Mouse (Mus musculus): ENCODE measurements around the gene Scn1b.

Gene Scn1b

DNA sequence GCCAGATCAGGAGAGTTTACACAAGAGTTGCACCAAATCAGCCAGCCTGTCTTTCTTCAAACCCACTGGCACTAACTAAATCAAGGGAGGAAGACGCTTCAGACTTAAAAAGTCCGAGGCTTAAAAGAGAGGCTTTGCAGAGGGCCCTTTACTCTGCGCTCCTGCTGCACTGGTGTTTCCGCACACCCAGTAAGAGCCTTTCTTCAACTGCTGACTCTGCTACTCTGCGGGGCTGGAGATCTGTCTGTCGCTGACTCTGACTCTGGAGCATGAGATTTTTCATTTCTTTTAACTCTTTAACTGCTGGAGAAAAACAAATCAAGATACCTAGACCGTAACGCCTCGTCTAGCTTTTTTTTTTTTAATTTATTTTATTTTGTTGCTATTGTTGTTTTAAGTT, 42.7 kb downstream of the Scn1b start:
- DNase-seq (ENCODE audit: low read depth) = no peak

DNA sequence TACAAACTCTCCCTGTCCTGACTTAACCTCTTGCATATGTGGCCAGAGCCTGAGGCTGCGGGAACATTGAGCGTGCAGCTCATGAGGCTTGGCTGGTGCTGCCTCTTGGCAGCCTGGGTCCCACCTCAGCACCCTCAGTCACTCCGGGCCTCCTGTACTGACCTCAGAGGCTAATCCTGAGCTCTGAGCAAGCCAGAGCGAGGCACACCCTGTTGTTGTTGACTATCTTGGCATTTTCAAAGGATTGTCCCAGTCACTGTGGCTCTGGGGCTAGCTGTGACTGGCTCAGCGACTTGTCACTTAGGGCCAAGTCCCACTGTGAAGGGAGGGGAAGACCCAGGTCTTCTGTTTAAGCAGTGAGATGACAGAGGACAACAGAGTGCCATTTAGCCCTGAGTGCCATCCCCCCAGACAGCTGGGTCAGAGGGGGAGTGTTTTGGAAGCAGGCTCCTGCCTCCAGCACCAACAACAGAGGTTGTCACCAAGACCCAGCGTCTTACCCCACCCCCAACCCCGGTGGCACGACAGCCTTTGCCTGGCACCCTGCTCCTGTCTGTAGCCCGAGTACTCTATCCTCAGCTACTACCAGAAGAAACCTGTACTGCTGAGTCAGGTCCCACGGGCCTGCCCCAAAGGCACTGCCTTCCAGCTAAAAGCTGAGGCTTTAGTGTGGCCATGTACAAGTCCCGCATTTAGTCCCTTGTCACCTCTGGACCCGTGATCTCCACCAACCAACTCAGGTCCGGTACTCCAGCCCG, 43.8 kb downstream of the Scn1b start:
- DNase-seq (ENCODE audit: low read depth) = no peak

DNA sequence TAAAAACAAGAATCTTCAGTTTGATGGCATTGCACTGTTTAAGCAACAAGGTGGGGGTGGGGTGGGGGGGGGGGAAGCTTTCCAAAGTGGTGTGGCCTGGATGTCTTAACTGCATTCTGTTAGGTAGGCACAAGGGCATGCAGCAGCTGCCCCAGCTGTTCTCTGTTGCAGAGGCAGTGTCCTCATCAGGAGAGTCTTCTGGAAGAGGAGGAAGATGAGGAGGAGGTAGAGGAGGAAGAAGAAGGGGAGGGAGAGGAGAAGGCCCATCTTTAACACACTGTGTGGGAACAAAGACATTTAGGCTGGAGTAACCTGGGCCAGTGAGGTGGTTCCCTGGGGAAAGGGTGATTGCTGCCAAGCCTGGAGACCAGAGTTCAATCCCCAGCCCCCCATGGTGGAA, 44.7 kb downstream of the Scn1b start:
- DNase-seq (ENCODE audit: low read depth) = no peak

DNA sequence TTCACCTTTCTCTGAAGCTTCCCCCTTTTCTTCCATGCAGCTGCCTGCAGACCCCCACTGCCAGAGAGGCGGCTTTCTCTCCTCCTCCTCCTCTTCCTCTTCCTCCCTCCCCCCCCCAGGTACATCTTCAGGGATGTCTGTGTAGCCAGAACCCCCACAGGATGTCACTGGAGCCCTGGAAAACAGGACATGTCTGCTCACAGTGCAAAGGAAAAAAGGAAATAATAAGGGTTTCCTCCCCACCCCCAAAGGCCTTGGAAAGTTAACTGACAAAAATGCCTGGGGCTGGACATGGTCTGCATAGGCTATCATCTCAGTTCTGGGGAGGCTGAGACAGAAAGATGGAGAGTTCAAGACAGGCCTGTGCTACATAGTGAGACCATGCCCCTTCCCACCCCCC, 45.7 kb downstream of the Scn1b start:
- no peak for DNase-seq (ENCODE audit: low read depth)

DNA sequence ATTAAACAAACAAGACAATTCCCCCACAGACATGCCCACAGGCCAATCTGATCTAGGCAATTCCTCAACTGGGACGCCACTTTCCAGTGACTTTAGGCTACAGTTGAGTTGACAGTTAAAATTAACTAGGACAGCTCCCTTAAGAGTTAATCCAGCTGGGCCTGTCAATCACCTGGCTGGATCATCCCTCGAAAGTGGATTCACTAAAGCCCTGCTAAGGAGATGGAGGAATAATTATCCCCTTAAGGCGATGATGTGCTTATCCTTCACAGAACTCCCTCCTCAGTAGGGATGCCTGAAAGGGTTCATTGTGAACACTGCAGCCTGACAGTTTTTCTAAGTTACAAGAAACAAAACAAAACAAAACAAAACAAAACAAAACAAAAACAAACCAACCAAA, 46.2 kb downstream of the Scn1b start:
- no peak for DNase-seq (ENCODE audit: low read depth)

DNA sequence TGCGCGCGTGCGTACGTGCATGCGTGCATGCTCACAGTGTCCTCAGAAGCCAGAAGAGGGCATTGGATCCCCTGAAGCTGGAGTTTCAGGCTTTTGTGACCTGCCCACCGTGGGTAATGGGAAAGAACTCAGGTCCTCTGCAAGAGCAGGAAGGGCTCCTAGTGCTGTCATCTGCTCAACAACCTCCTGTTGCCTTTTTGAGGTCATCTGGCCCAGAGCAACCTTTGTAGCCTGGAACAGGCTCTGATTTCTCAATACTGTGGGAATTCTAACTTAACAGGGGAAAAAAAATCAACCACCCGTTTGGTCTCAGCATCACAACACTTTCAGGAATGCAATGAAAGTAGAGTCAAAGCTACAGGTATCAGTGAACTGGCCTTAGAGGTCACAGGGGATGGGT, 47.1 kb downstream of the Scn1b start:
- no peak for DNase-seq (ENCODE audit: low read depth)

DNA sequence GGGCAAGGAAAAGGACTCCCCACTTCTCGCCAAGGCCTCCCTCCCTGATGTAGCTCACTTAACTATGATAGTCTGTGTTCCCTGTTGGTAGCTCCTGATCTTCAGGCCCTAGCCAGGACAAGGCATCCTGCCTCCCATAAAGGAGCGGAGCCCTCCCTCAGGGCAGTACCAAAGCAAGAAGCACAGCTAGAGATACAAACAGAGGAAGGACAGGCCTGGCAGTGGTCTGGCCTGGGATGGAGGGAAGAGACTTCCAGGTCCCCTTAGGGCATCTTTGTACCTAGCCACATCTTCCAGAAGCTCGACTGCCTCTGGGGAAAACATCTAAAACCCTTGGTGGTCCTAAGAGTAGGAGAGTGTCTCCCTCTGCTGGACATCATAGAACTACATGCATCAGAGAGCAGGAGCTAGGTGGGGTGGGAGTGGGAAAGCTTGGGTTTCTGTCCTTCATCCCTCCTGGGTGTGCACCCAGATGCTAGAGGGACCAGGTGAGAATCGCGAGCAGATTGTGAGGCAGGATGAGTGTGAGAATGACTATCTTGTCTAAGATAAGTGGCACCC, 48.8 kb downstream of the Scn1b start:
- peak; percentile 75 for DNase-seq (ENCODE audit: low read depth)

DNA sequence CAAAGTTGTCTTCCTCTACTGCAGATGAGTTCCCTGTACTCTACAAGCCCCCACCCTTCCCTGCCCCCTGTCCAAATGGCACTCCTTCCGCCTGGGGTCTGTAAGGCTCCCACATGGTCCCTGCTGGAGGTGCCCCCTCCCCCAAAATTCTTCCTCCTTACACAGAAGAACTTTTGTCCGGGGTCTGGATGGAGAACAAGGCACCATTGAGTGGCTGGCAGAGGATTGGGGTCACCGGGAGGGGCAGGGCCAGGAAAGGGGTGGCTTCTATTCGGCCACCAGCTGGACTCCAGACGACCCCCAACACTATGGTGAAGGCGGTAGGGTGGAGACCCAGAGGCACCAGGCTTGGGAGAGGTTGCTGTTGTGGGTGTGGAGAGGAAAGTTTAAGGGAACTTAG, 49.3 kb downstream of the Scn1b start:
- DNase-seq (ENCODE audit: low read depth) = no peak

DNA sequence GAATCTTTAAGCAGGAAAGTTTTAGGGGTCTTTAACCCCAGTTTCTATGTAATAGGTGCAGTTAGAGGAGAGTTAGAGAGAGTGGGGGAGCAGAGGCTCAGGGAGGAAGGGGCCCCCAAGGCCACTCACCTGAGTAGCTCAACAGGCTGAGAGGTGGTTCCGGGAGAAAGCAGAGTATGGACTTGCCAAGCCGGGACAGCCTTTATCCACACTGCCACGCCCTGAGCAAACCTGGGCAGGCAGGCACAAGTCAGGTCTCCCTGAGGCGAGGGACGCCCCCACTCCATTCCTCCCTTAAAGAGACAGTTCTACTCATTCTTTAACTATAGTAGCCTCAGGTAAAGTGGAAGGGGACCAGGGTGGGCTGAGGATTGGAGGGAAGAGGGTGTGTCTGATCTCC, 50.3 kb downstream of the Scn1b start, which contains the start of gene Fxyd3:
TSS of gene Fxyd3 (minus strand) at position 213 of the 400 bp plus-strand sequence.
- DNase-seq (ENCODE audit: low read depth) = no peak

DNA sequence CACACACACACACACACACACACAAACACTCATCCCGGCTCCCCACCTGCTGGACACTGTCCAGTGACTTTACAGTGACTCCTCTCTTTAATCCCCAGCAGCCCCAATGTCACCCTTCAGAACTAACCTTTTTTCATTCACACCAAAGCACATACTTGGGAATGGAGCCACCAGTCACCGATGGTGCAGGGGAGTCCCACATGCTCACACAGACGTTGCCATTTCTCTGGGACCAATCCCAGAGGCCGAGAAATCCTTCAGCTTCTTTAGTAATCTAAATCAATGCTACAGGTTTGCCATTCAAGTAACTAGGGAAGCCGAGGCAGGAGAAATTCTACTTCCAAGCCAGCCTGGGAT, 52.1 kb downstream of the Scn1b start:
- DNase-seq (ENCODE audit: low read depth) = no peak

DNA sequence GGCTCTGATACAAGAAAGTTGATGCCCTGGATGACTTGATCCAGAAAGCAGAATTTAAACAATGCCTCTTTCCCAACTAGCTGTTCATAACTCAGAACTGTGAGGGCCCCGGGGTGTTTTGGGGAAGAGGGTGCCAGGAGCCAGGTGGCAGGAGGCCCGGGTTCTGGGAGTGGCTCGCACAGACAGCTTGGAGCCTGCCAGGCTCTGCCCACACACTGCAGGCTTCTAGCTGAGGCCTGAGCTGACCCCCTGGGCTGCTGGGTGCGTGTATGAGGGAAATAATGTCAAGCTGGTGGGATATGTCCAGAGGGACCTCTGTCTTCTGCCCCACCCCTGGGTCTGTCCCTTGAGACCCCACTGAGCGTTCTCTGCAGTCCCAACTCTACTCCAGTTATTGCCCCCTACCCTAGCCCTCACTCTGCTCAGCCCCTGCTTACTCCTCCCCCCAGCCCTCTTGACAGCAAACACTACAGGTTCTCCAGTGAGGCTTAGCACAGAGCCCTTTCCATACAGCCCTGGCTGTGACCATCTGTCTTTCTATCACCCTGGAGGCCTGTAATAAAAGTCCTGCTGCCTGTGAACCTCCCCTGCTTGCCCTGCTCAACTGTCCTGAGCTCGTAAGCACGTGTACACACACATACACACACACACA, 52.6 kb downstream of the Scn1b start:
- no peak for DNase-seq (ENCODE audit: low read depth)

DNA sequence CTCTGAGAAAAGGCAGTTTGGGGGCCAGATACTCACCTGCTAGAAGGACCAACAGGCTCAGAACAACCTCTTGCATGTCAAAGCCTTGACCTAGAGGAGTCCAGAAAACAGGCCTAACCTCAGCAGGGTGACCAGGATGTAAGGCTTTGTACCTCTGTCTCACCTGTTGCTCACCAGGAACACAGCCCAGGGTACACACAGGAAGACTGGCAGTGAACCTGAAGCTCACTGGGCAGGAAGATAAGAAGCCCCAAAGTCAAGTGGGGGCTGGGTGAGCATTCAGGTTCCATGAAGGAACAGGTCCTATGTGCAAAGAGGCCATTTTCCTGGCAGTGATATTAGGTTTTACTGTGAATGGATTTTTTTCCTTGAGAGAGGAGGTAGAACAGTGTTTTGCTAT, 53.3 kb downstream of the Scn1b start:
- DNase-seq (ENCODE audit: low read depth) = no peak

DNA sequence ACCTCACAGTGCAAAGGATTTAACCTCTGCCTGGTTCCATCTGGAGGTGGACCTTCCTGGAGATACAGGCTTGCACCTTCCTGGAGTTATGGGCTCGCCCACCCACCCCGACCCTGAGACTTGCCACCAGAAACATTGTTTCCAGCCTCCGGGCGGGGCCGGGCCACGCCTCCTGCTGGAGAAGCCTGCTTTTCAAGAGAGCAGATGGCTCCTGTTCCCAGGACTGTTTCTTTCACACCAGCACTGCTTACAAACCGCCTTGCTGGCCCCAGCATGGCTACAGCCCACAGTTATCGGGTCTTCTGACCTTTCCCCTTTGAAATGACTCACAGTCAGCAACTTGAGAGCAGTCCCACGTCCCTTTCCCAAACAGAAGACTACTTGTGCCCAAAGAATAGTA, 54.5 kb downstream of the Scn1b start:
- no peak for DNase-seq (ENCODE audit: low read depth)

DNA sequence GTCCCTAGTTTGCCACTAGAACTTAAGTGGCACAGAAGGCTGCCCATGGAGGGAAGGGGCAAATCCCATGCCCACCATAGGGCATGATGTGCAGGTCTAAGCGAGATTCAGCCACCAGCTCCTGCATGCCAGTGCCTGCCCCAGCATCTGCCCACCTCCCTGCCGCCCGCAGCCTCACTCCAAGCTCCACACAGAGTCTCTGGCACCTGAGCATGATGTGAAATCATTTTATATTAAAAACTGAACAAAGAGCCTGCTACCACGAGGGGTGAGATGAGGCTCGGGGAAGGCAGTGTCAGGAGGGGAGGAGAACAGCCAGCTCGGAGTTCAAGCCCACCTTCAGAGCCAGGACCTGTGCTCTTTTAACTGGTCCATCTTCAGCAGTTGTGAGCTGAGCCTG, 56.5 kb downstream of the Scn1b start:
- no peak for DNase-seq (ENCODE audit: low read depth)

DNA sequence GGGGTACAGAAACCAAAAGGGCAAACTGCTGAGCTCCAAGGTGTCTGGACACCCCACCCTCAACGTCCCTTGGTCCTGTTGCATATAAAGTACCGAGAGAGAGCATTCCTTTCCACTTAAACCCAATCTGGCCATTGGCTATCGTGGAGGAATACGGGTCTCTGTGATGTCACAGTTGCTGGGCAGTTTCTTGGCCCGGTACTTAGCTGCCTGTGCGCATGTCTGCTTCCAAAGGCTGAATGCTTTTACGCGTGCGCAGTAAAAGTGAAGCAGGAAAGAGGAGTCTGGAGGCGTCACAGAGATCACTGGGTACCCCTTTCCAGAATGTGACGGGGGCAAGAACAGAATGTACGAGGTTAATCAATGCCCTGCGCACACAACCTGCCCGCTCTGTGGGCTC, 57.3 kb downstream of the Scn1b start:
- DNase-seq (ENCODE audit: low read depth) = no peak

DNA sequence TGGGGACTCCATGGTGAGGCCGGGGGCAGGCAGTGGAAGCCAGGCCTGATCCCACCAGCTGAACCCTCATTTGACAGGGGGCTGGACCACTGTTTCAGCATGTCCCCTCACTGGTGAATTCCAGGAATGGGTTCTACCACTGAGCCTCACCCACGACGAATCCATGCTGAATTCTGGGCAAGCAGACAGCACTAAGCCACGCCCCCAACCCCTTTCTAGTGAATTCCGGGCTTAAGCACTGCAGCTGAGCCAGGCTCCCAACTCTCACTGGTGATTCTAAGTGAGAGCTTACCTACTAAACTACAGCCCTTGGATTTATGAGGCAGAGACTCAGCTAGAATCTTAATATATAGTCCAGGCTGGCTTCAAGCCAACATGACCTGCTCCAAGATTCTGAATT, 59.0 kb downstream of the Scn1b start:
- DNase-seq (ENCODE audit: low read depth) = no peak
